Mouse (Mus musculus) layer of hippocampus, postnatal 14 days (tissue): ENCODE measurements around the gene Dhfr. TPM values are rescaled to one million over a fixed set of nuclear protein-coding genes. Genes with fewer than 3 reads are reported as not detected.

Source experiments
- DNase-seq, 2 experiments: peaks; one replicate each; pipeline ENCODE4 v3.0.0; 2021 to 2022; ENCODE audit warnings: low spot score in 2 of 2, mixed read lengths in 1 of 2
- long read RNA-seq, 2 experiments: library from polyadenylated mRNA; stranded (forward); transcript quantifications; one replicate each; pipeline ENCODE4 v2.0.0; 2021
- total RNA-seq, 2 experiments: library from RNA; stranded (reverse); gene quantifications; 2 replicates each; pipeline ENCODE4 v1.2.3; 2021

Dhfr gene
- 1 to 10 TPM; 1.8 to 2.1 TPM for total RNA-seq
- long read RNA-seq, experiment 1, full-length matches to known transcripts, result 2 of 2 reads
- long read RNA-seq, experiment 1, partial matches to known transcripts, result 0 of 2 reads
- long read RNA-seq, experiment 1, other reads (novel, unspliced or antisense), result 0 of 2 reads
- long read RNA-seq, experiment 2, full-length matches to known transcripts, result 5 of 6 reads
- long read RNA-seq, experiment 2, partial matches to known transcripts, result 0 of 6 reads
- long read RNA-seq, experiment 2, other reads (novel, unspliced or antisense), result 1 of 6 reads

GRCm38 (mm10) chr13:92354456-92355271 lies at the start of gene Dhfr, which contains the start of gene Msh3:
Dhfr (plus strand) TSS chr13:92354726.
Msh3 (minus strand) TSS chr13:92355003.
- peak; percentile 96 to 99 for DNase-seq

GRCm38 (mm10) chr13:92305680-92306079 lies 48.8 kb upstream of the Dhfr start, which contains the start of gene Gm20379:
Gm20379 (plus strand) TSS chr13:92305980.
- DNase-seq, result no peak

GRCm38 (mm10) chr13:92314613-92315012 lies 39.9 kb upstream of the Dhfr start:
- DNase-seq, result no peak

- DNase-seq, result no peak
Observed at GRCm38 (mm10) chr13:92320770-92321169, 33.8 kb upstream of the Dhfr start.

- DNase-seq, result no peak
Observed at GRCm38 (mm10) chr13:92326030-92326429, 28.5 kb upstream of the Dhfr start.

GRCm38 (mm10) chr13:92328000-92328399 lies 26.5 kb upstream of the Dhfr start:
- no peak for DNase-seq

GRCm38 (mm10) chr13:92330621-92331020 lies 23.9 kb upstream of the Dhfr start:
- DNase-seq, result no peak

- DNase-seq, result no peak
Observed at GRCm38 (mm10) chr13:92332103-92332879, 22.2 kb upstream of the Dhfr start.

- no peak for DNase-seq
Observed at GRCm38 (mm10) chr13:92336857-92337256, 17.7 kb upstream of the Dhfr start.

GRCm38 (mm10) chr13:92337773-92338462 lies 16.6 kb upstream of the Dhfr start:
- no peak for DNase-seq

- no peak for DNase-seq
Observed at GRCm38 (mm10) chr13:92339787-92340186, 14.7 kb upstream of the Dhfr start.

GRCm38 (mm10) chr13:92344033-92344432 lies 10.5 kb upstream of the Dhfr start:
- DNase-seq, result no peak

- no peak for DNase-seq
Observed at GRCm38 (mm10) chr13:92346338-92346737, 8.2 kb upstream of the Dhfr start.

- no peak for DNase-seq
Observed at GRCm38 (mm10) chr13:92351100-92351499, 3.4 kb upstream of the Dhfr start.

- DNase-seq, result no peak
Observed at GRCm38 (mm10) chr13:92353956-92354355, 570 bp upstream of the Dhfr start.

- no peak for DNase-seq
Observed at GRCm38 (mm10) chr13:92355272-92355643, 732 bp downstream of the Dhfr start.

- DNase-seq, result no peak
Observed at GRCm38 (mm10) chr13:92356376-92356775, 1.9 kb downstream of the Dhfr start.

- DNase-seq, result peak in 1 of 2 experiments; percentile 26
Observed at GRCm38 (mm10) chr13:92357644-92358043, 3.1 kb downstream of the Dhfr start.

- DNase-seq, result no peak
Observed at GRCm38 (mm10) chr13:92361609-92362008, 7.1 kb downstream of the Dhfr start.

GRCm38 (mm10) chr13:92365312-92365711 lies 10.8 kb downstream of the Dhfr start:
- DNase-seq, result no peak

- DNase-seq, result no peak
Observed at GRCm38 (mm10) chr13:92370811-92371210, 16.3 kb downstream of the Dhfr start.
